Mouse (Mus musculus) ES-Bruce4 (cell line): ENCODE measurements at regions not wholly inside any gene's neighbourhood (a gene's known extent, or its start where the extent isn't known, plus 50 kb on each side); places are given as distances from the start of the nearest gene placed in this dataset.

ENCODE experiments used
- CTCF ChIP-seq: IDR thresholded peaks from one replicate; pipeline ENCODE4 v1.8.1; 2011; ENCODE audit warnings: low read depth, low read length
- EP300 ChIP-seq: IDR thresholded peaks from 2 replicates; pipeline ENCODE4 v1.6.1; 2011; ENCODE audit warnings: low read depth, low read length; ENCODE audit not compliant: insufficient read depth
- POLR2A ChIP-seq: IDR thresholded peaks from one replicate; pipeline ENCODE4 v1.8.1; 2011; ENCODE audit warnings: low read length; ENCODE audit not compliant: insufficient read depth

GRCm38 (mm10) chr5:106783864-106784609 is 87.0 kb upstream of the Zfp644 start:
- TF ChIP-seq POLR2A (no peak), EP300 (no peak), CTCF (no peak)
